Mouse (Mus musculus): ENCODE results near the gene Clasrp. TPM values are rescaled to one million over a fixed set of nuclear protein-coding genes. Genes with fewer than 3 reads are reported as not detected.

Gene Clasrp
- 140 and 162 TPM in 2 replicates for polyA plus RNA-seq (2012; rRNA removed)

DNA sequence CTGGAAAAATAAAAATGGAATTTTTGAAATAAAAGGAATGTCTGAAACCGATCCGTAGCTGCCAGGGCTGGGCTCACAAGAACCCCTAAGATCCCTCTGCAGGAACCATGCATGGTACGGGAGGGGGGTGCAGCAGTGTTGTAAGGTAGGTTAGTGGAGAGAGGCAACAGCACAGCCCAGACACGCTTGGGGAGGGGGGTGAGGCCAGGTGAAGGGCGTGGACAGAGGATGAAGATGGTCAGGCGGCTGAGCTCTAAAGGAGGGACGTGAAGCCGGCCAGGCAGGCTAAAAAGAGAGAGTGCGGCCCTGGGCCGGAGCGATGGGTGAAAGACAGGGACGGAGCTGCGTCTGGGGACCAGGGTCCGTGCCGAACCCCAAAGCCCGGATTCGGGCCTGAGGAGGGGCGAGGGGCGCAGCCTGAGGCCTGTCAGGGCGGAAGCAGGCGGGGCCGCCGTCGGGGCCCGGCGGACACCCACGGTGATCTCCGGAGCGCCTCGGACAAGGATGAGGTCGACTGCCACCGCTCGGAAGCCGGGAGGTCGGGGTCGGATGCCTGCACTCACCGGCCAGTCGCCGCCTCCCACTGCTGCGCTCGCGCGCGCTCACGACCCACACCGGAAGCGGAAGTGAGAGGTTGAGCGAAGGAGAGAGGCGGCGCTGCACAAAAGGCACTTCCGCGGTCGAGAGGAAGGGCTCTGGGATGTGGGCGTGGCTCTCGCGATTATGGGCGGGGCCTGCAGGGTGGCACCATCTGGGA lies at the start of gene Clasrp:
TSS of gene Clasrp (minus strand) at position 638 of the 757 bp plus-strand sequence.
- Histone ChIP-seq H3K4me3 (ENCODE audit: insufficient read depth, low read length) (peak within 1 kb of the TSS; percentile 95), H3K27ac (ENCODE audit: insufficient read depth, low read length) (peak within 1 kb of the TSS; percentile 50; the same call in 1 of the 2 replicates), H3K4me1 (ENCODE audit: control insufficient read depth, insufficient read depth, low read length) (peaks cover 14% of the 10 kb centered on the region)
- TF ChIP-seq POLR2A (IDR thresholded peaks at IDR 0.05; ENCODE audit: extremely low read depth, insufficient read depth, low read length) (peak; percentile 61; the same call in 1 of the 2 replicates), CTCF (IDR thresholded peaks at IDR 0.05; ENCODE audit: extremely low read depth, insufficient read depth, low read length) (no peak)

DNA sequence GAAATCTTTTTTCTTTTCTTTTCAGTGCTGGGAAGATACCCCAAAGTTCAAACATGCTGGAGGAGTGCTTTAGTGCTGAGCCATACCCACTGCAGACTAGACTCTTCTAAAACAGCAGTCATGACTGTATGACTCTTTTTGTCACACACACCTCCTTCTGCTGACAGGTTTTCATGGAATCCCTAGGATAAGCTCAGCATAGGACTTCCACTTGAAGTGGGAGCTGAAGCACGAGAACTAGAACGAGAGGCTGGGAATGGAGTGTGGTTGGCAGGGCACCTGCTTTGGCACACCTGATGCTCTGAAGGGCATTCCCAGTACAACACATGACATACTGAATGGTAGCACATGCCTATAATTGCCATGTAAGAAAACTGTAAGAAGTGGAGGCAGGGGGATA lies 48.3 kb upstream of the Clasrp start:
- TF ChIP-seq POLR2A (IDR thresholded peaks at IDR 0.05; ENCODE audit: extremely low read depth, insufficient read depth, low read length), result no peak
- no peak for TF ChIP-seq CTCF (IDR thresholded peaks at IDR 0.05; ENCODE audit: extremely low read depth, insufficient read depth, low read length)
- Histone ChIP-seq H3K4me3 (ENCODE audit: insufficient read depth, low read length) (no peak overlapping the region), H3K4me1 (ENCODE audit: control insufficient read depth, insufficient read depth, low read length) (no peaks in the 10 kb centered on the region), H3K27ac (ENCODE audit: insufficient read depth, low read length) (no peak overlapping the region)

DNA sequence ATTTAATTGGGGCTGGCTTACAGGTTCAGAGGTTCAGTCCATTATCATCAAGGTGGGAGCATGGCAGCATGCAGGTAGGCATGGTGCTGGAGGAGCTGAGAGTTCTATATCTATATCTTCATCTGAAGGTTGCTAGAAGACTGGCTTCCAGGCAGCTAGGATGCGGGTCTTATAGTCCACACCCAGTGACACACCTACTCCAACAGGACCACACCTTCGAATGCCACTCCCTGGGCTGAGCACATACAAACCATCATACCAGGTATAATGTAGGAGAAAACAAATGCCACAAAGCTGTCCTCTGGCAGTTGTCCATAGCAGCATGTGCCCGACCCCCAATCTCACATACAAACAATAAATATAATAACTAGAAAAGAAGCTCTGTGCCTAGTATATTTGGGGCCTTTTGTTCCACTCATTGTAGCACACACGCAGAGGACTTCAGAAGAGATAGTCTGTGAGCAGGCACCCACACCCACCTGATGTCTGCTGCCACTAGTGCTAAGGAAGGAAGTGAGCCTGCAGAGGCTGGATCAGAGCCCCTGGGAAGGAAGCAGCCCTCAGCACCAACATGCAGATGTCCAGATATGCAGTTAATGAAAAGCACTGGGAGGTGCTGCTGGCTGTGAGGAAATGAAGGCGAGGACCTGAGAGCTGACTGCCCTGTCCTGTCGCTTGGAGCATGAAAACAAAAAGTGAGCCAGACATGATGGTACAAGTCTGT lies 46.9 kb upstream of the Clasrp start:
- Histone ChIP-seq H3K27ac (ENCODE audit: insufficient read depth, low read length) (no peak overlapping the region), H3K4me3 (ENCODE audit: insufficient read depth, low read length) (no peak overlapping the region), H3K4me1 (ENCODE audit: control insufficient read depth, insufficient read depth, low read length) (no peaks in the 10 kb centered on the region)
- no peak for TF ChIP-seq POLR2A (IDR thresholded peaks at IDR 0.05; ENCODE audit: extremely low read depth, insufficient read depth, low read length)
- no peak for TF ChIP-seq CTCF (IDR thresholded peaks at IDR 0.05; ENCODE audit: extremely low read depth, insufficient read depth, low read length)

DNA sequence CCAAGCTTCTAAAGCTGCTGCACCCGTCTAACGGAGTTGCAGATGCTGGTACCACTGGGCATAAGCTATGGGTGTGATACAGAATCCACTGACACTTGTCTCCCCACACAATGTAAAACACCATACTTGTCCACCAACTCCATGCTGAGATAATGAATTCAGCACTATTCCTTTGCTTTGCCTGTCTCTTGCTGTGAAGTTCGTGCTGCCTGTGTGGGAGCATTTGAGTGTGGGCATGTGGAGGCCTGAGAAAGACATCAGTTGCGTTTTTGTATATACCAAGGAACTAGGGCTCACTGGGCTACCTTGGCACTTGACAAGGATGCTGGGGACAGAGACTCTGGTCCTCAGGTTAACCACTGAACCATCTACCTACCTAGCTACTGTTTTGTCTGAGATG lies 36.9 kb upstream of the Clasrp start:
- TF ChIP-seq POLR2A (IDR thresholded peaks at IDR 0.05; ENCODE audit: extremely low read depth, insufficient read depth, low read length) (no peak), CTCF (IDR thresholded peaks at IDR 0.05; ENCODE audit: extremely low read depth, insufficient read depth, low read length) (no peak)
- H3K27ac ChIP-seq (ENCODE audit: insufficient read depth, low read length), result no peak overlapping the region
- H3K4me1 ChIP-seq (ENCODE audit: control insufficient read depth, insufficient read depth, low read length), result no peaks in the 10 kb centered on the region; the same call in 1 of the 2 replicates
- no peak overlapping the region for H3K4me3 ChIP-seq (ENCODE audit: insufficient read depth, low read length)

DNA sequence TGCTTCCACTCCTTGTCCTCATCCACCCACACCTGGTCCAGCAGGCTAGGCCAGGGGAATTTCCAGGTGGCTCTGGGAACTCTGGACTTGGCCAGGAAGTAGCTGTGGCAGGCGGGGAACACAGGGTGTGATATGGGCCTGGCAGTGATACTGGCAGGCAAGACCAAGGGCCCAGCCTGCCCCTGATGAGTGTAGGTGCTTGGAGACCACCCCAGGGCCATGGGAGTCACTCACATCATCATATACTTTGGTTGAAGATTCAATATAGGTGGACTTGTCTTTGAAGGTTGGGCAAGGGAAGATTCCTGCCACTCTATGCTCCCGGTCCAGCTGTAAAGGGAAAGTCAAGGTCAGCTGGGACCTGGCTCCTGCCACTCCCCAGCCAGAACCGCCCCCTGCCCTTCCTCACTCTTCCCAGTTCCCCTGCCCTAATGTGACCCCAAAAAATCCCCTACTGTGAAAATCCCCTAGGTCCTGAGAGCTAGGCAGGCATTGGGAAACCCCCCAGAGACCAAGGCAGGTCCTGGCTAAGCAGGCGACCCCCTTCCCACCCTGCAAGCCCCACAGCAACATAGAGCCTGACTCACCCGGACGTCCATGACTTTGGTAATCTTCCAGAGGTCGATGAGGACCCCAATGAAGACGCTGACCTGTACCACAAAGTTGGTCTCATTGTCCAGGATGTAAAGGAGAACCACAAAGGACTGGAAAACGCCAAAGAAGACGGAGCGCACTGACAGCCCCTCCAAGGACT lies 31.0 kb upstream of the Clasrp start:
- TF ChIP-seq POLR2A (IDR thresholded peaks at IDR 0.05; ENCODE audit: extremely low read depth, insufficient read depth, low read length) (no peak), CTCF (IDR thresholded peaks at IDR 0.05; ENCODE audit: extremely low read depth, insufficient read depth, low read length) (no peak)
- Histone ChIP-seq H3K4me3 (ENCODE audit: insufficient read depth, low read length) (no peak overlapping the region), H3K27ac (ENCODE audit: insufficient read depth, low read length) (no peak overlapping the region), H3K4me1 (ENCODE audit: control insufficient read depth, insufficient read depth, low read length) (no peaks in the 10 kb centered on the region)

DNA sequence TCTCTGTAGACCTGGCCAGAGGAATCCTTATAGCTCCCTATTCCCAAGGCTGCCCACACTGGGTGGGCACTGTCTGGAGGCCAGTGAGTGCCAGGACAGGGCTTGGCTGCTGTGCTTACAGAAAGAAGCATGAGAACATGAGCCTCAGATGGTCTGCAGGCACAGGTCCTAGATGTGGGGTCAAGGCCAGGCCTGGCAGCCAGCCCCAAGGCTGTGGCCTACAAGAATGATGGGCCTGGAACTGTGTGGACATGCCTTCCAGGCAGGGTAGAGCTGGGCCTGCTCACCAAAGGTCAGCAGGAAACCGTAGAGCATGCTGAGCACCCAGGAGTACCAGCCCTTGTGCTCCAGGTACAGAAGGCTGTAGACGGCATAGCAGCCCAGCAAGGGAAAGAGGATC lies 30.3 kb upstream of the Clasrp start:
- TF ChIP-seq POLR2A (IDR thresholded peaks at IDR 0.05; ENCODE audit: extremely low read depth, insufficient read depth, low read length) (no peak), CTCF (IDR thresholded peaks at IDR 0.05; ENCODE audit: extremely low read depth, insufficient read depth, low read length) (no peak)

DNA sequence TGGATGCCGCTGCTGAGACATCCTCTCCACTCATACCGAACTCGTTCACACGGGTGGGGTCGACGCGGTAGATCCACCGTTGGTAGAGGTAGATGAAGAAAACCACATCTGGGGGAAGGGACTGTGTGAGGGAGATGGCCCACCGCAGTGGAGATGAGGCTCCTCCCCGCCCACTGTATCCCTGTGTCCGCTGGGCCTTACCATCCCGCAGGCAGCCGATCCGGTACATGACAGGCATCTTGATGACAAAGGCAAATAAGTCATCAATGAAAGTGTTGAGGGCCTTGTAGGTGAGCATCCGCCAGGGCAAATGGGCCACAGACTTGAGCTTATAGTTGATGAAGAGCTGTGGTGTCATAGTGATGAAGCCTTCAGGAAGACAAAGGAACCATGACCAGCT lies 29.6 kb upstream of the Clasrp start:
- no peaks in the 10 kb centered on the region for H3K4me1 ChIP-seq (ENCODE audit: control insufficient read depth, insufficient read depth, low read length)
- no peak overlapping the region for H3K27ac ChIP-seq (ENCODE audit: insufficient read depth, low read length)
- no peak overlapping the region for H3K4me3 ChIP-seq (ENCODE audit: insufficient read depth, low read length)
- TF ChIP-seq CTCF (IDR thresholded peaks at IDR 0.05; ENCODE audit: extremely low read depth, insufficient read depth, low read length) (no peak), POLR2A (IDR thresholded peaks at IDR 0.05; ENCODE audit: extremely low read depth, insufficient read depth, low read length) (no peak)

More for the DNA sequence above, 30.3 kb upstream of the Clasrp start:
- Histone ChIP-seq H3K27ac (ENCODE audit: insufficient read depth, low read length) (no peak overlapping the region), H3K4me1 (ENCODE audit: control insufficient read depth, insufficient read depth, low read length) (no peaks in the 10 kb centered on the region), H3K4me3 (ENCODE audit: insufficient read depth, low read length) (no peak overlapping the region)

DNA sequence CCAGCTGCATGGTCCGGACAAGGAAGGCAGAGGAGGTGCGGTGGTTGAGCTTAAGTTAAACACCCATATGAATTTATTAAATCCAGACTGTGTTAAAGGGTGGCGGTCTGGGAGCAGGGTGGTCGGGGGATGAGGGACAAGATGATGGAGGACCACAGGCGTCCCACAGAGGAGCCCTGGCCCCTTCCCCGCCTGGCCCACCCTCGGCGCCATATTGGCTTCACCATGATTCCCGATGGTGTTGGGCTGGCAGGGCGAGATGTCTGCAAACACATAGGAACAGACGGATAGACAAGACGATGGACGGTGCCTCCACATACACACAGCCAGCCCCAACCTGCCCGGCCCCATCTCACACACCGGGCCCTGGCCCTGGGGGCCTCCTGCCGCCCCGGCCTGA lies 28.9 kb upstream of the Clasrp start:
- Histone ChIP-seq H3K4me3 (ENCODE audit: insufficient read depth, low read length) (no peak overlapping the region), H3K27ac (ENCODE audit: insufficient read depth, low read length) (no peak overlapping the region), H3K4me1 (ENCODE audit: control insufficient read depth, insufficient read depth, low read length) (no peaks in the 10 kb centered on the region)
- TF ChIP-seq CTCF (IDR thresholded peaks at IDR 0.05; ENCODE audit: extremely low read depth, insufficient read depth, low read length), result no peak
- no peak for TF ChIP-seq POLR2A (IDR thresholded peaks at IDR 0.05; ENCODE audit: extremely low read depth, insufficient read depth, low read length)

DNA sequence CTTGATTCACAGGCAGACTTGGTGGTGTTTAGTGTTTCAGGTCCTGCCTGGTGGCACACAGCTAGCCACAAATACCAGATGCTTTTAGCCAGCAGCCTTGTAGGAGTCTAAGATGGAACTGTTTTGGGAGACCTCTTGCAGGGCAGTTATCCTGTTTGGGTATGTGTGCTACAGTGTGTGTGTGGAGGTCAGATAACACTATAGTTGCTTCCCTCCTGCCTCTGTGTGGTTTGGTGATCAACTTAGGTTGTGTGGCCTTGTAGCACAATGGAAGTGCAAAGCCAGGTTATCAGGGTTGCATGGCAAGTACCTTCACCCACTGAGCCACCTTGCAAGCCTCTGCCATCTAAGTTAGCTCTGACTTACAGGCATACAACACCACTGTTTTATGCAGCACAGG lies 28.4 kb upstream of the Clasrp start:
- H3K27ac ChIP-seq (ENCODE audit: insufficient read depth, low read length), result no peak overlapping the region
- H3K4me1 ChIP-seq (ENCODE audit: control insufficient read depth, insufficient read depth, low read length), result no peaks in the 10 kb centered on the region
- no peak overlapping the region for H3K4me3 ChIP-seq (ENCODE audit: insufficient read depth, low read length)
- TF ChIP-seq CTCF (IDR thresholded peaks at IDR 0.05; ENCODE audit: extremely low read depth, insufficient read depth, low read length) (no peak), POLR2A (IDR thresholded peaks at IDR 0.05; ENCODE audit: extremely low read depth, insufficient read depth, low read length) (no peak)
